Mouse (Mus musculus) kidney, postnatal 0 days (tissue): ENCODE data around the gene Hint1. TPM values are rescaled to one million over a fixed set of nuclear protein-coding genes. Genes with fewer than 3 reads are reported as not detected.

ENCODE experiments used
- ATAC-seq: fragments of 200-750 bp; cut with Nextera tagmentation; replicated peaks from 2 replicates; pipeline ENCODE4 v1.8.0; 2017; ENCODE audit warnings: low read depth, moderate number of reproducible peaks, moderate TSS enrichment, moderate library complexity; ENCODE audit not compliant: low FRiP score
- DNase-seq: peaks from one replicate; pipeline ENCODE4 v3.0.0-alpha.2; 2016; ENCODE audit warnings: low spot score
- H3K27ac ChIP-seq: fragments of 300-500 bp; sonication (generic); 2 replicates; pipeline ENCODE4 v1.5.1; 2014; ENCODE audit warnings: mild to moderate bottlenecking
- H3K27me3 ChIP-seq: fragments of 300-500 bp; sonication (generic); 2 replicates; pipeline ENCODE4 v1.6.1; 2014; ENCODE audit warnings: low read length, mixed read lengths; ENCODE audit not compliant: insufficient read depth
- H3K36me3 ChIP-seq: fragments of 300-500 bp; sonication (generic); 2 replicates; pipeline ENCODE4 v1.6.1; 2014; ENCODE audit warnings: low read length, mixed read lengths; ENCODE audit not compliant: insufficient read depth
- H3K4me1 ChIP-seq: fragments of 300-500 bp; sonication (generic); replicated peaks from 2 replicates; pipeline ENCODE4 v1.6.1; 2014; ENCODE audit warnings: antibody characterized with exemption, low read length, mixed read lengths; ENCODE audit not compliant: insufficient read depth
- H3K4me2 ChIP-seq: fragments of 300-500 bp; sonication (generic); 2 replicates; pipeline ENCODE4 v1.6.1; 2014; ENCODE audit warnings: mild to moderate bottlenecking, low read length, moderate library complexity, mixed read lengths
- H3K4me3 ChIP-seq: fragments of 300-500 bp; sonication (generic); replicated peaks from 2 replicates; pipeline ENCODE4 v1.5.1; 2014; ENCODE audit warnings: low read depth, low read length
- H3K9ac ChIP-seq: fragments of 300-500 bp; sonication (generic); 2 replicates; pipeline ENCODE4 v1.6.1; 2014; ENCODE audit warnings: low read depth, low read length
- H3K9me3 ChIP-seq: fragments of 300-500 bp; sonication (generic); replicated peaks from 2 replicates; pipeline ENCODE4 v1.6.1; 2016; ENCODE audit warnings: low read length, inconsistent platforms, mixed read lengths
- CTCF ChIP-seq: IDR thresholded peaks from 2 replicates; pipeline ENCODE4 v1.5.1; 2016; ENCODE audit warnings: antibody characterized with exemption, low read depth, mild to moderate bottlenecking, moderate library complexity
- WGBS: fragments of 180-500 bp; shearing (Covaris S2); extraction: QIAGEN DNeasy Blood & Tissue Kit; methylation state at CpG from one replicate; pipeline ENCODE4 v1.1.7; 2014; 5-methylcytosine and 5-hydroxymethylcytosine counted together
- polyA plus RNA-seq: library from polyadenylated mRNA; unstranded; fragments of >200 nt; fragmentation: Nextera tagmentation; extraction: Ambion mirVana; gene quantifications from 2 replicates; pipeline ENCODE4 v1.2.1, GENCODE M21; 2015

The Hint1 gene
- polyA plus RNA-seq, 1 experiment from 2014 or later: 1,085 TPM

GRCm38 (mm10) chr11:54899657-54900056 lies 33.5 kb downstream of the Hint1 start:
- WGBS: 53% methylated on average over 4 of the region's 4 CpGs
- Histone ChIP-seq H3K27ac (no peak overlapping the region), H3K4me2 (no peak overlapping the region), H3K36me3 (no peaks in the 10 kb centered on the region), H3K27me3 (no peaks in the 10 kb centered on the region), H3K4me1 (0 out of 2 replicates have a peak, but pooled peaks cover 4% of the 10 kb centered on the region), H3K4me3 (no peak overlapping the region), H3K9ac (no peak overlapping the region), H3K9me3 (no peaks in the 10 kb centered on the region)
- DNase-seq: no peak
- TF ChIP-seq CTCF: no peak
- ATAC-seq: no peak

DNA sequence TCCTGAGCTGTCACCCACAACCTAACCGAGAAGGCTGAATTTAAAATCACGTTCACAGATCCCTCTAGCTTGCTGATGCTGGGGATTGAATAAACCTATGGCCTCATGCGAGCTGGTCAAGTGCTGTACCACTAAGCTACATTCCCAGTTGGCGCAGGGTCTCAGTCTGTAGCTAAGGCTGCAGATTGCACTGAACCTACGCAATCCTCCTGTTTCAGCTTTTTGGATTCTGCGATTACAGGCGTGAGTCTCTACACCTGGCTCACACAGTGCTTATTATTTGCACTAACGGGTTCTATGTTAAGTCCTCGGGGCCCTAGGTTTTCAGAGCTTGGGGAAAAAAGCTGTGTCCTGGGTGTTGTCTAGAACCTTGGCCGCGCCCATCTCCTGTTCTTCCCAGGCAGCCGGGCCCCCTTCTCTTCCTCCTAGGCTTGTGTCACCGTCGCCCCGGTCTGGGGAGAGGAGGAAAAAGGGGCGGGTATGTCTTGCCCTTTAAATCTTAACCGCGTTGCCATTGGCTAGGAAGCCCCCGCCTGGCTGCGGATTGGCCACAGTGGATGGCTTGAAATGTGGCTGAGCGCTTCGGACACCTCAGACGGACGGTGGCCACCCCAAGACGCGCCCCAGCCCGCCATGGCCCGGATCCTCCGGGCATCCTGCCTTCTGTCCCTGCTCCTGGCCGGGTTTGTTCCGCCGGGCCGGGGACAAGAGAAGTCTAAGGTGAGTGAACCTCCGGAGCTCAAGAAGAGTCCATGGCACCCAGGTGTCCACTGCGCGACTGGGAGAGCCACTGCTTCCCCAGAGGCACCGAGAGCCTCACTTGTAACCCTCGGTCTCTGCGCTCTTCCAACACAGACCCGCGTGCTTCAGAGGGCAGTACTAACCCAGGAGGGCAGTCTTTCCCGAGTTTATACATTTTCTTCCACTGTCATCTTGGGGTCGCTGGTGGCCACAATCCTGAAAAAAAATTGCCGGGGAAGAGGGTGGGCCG lies 36.4 kb downstream of the Hint1 start, which contains the start of gene Gpx3:
Gene Gpx3 (plus strand): TSS at position 121 of the 991 bp plus-strand sequence.
- ATAC-seq (peak; percentile 76), DNase-seq (peak; percentile 90)
- Histone ChIP-seq H3K4me1 (0 out of 2 replicates have a peak, but pooled peaks cover 4% of the 10 kb centered on the region), H3K4me2 (peak within 1 kb of the TSS; percentile 90), H3K27ac (peak within 1 kb of the TSS; percentile 42; the same call in 1 of the 2 replicates), H3K36me3 (no peaks in the 10 kb centered on the region), H3K9me3 (no peaks in the 10 kb centered on the region), H3K9ac (peak within 1 kb of the TSS; percentile 57), H3K4me3 (peak within 1 kb of the TSS; percentile 48), H3K27me3 (no peaks in the 10 kb centered on the region)
- WGBS: 15% methylated on average over 42 of the region's 45 CpGs
- no peak for TF ChIP-seq CTCF

DNA sequence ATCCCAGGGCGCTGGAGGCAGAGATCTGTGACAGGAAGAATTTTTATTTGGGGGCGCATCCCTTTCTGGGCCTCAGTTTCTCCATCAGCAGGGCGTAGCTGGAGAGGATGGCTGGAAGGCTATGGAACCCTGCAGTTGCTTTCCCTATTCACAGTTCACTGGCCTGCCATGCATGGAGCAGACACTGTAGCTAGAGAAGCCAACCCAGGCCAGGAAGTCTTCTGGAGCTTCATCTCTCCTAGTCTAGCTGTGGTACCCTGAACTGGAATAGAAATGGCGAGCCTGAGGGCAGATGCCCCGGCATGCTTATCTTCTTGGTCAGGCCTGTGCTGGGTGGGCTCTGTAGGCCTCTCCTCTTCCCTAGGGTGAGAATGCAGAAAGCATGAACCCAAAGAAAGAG lies 37.2 kb downstream of the Hint1 start:
- no peak for ATAC-seq
- Histone ChIP-seq H3K27ac (peak overlapping the region; percentile 42; the same call in 1 of the 2 replicates), H3K9ac (peak overlapping the region; percentile 57), H3K36me3 (no peaks in the 10 kb centered on the region), H3K4me3 (peak overlapping the region; percentile 48), H3K27me3 (no peaks in the 10 kb centered on the region), H3K4me2 (peak overlapping the region; percentile 90), H3K4me1 (0 out of 2 replicates have a peak, but pooled peaks cover 4% of the 10 kb centered on the region), H3K9me3 (no peaks in the 10 kb centered on the region)
- no peak for DNase-seq
- 77% methylated on average over 5 of the region's 5 CpGs for WGBS
- TF ChIP-seq CTCF: no peak

DNA sequence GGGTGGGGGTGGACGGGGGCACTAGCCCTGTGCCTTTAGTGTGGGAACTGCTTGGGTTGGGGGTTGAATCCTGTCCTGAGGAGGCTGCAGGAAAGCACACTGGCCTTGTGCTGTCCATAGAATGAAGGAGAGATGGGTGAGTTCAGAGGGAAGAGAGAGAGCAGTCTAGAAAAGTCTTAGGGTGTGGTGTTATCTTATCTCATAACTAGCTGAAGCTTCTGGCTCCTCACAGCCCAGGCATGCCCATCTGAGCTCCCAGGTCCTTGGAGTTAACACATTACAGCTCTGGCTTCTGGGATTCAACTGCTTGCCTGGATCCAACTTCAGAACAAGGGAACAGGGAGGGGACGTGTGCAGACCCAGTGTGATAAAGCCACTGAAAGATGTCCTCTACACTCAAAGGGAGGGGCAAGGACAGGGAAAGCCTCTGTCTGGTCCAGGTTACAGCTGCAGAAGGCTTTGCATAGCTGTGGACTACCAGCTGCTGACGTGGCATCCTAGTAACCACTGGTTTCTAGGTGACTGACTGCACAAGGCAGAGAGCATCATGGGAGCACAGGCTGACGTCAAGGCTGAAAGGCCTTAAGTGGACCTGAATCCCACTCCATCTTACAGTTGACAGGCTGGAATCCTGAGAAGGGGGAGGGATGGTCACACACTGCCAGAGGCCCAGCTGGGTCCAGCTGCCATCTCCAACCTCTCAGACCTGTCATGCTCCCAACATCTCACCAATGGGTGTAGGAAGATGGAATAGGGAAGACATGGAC lies 37.9 kb downstream of the Hint1 start:
- H3K4me1 ChIP-seq: 0 out of 2 replicates have a peak, but pooled peaks cover 4% of the 10 kb centered on the region
- no peaks in the 10 kb centered on the region for H3K27me3 ChIP-seq
- TF ChIP-seq CTCF: no peak
- 57% methylated on average over 4 of the region's 4 CpGs for WGBS
- no peaks in the 10 kb centered on the region for H3K9me3 ChIP-seq
- 0 out of 2 replicates have a peak overlapping the region, but pooled peaks have one; percentile 48 for H3K4me3 ChIP-seq
- H3K4me2 ChIP-seq: peak overlapping the region; percentile 90
- H3K36me3 ChIP-seq: no peaks in the 10 kb centered on the region
- H3K27ac ChIP-seq: peak overlapping the region; percentile 60; the same call in 1 of the 2 replicates
- ATAC-seq: peak; percentile 50
- peak; percentile 60 for DNase-seq
- peak overlapping the region; percentile 57; the same call in 1 of the 2 replicates for H3K9ac ChIP-seq

DNA sequence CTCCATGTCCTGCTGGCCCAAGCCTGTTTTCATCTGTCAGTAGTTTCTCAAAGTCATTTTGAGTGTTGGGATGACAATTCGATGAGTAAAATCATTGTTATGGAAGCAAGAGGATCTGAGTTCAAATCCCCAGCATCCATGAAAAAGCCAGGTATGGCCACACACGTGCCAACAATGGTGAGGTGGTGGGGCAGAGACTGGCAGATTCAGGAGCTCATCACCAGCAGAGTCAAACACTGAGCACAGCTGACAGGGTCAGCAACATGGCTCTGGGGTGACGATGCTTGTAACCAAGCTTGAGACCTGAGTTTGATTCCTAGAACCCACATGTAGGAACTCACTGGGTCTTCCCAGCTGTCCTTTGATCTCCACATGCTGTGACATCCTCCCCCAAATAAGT lies 38.9 kb downstream of the Hint1 start:
- Histone ChIP-seq H3K4me2 (no peak overlapping the region), H3K4me3 (no peak overlapping the region), H3K9ac (no peak overlapping the region), H3K4me1 (0 out of 2 replicates have a peak, but pooled peaks cover 4% of the 10 kb centered on the region), H3K27me3 (no peaks in the 10 kb centered on the region), H3K36me3 (peaks cover 3% of the 10 kb centered on the region; the same call in 1 of the 2 replicates), H3K27ac (peak overlapping the region; percentile 60; the same call in 1 of the 2 replicates), H3K9me3 (no peaks in the 10 kb centered on the region)
- no peak for TF ChIP-seq CTCF
- DNase-seq: no peak
- ATAC-seq: no peak
- 89% methylated on average over 3 of the region's 3 CpGs for WGBS
